Mouse (Mus musculus) MEL (cell line): ENCODE results near the gene Dnase1l3. TPM values are rescaled to one million over a fixed set of nuclear protein-coding genes. Genes with fewer than 3 reads are reported as not detected.

Experiments
- DNase-seq: peaks from one replicate; pipeline ENCODE4 v3.0.0; 2011; ENCODE audit warnings: low read depth, low spot score
- H3K27ac ChIP-seq: 2 replicates; pipeline ENCODE4 v1.5.1; 2012; ENCODE audit warnings: low read depth, mild to moderate bottlenecking, control low read depth, low read length, moderate library complexity; ENCODE audit not compliant: control insufficient read depth
- H3K27me3 ChIP-seq, 2 experiments: fragments of 150-350 bp in 1 of 2; sonication (generic) in 1 of 2; 2 replicates each; pipeline ENCODE4 v1.6.1; 2012; ENCODE audit warnings: low read length in 2 of 2, mild to moderate bottlenecking in 2 of 2, improper control_type of control experiment in 1 of 2, moderate library complexity in 1 of 2; ENCODE audit not compliant: insufficient read depth in 2 of 2, control insufficient read depth in 1 of 2
- H3K36me3 ChIP-seq, 2 experiments: 2 replicates each; pipeline ENCODE4 v1.6.1; 2012 to 2014; ENCODE audit warnings: low read length in 2 of 2, improper control_type of control experiment in 1 of 2, inconsistent platforms in 1 of 2, mild to moderate bottlenecking in 1 of 2; ENCODE audit not compliant: insufficient read depth in 2 of 2, control insufficient read depth in 1 of 2
- H3K4me1 ChIP-seq, 2 experiments: fragments of 150-350 bp in 1 of 2; sonication (generic) in 1 of 2; 2 replicates each; pipeline ENCODE4 v1.6.1; 2012; ENCODE audit warnings: low read length in 2 of 2, improper control_type of control experiment in 1 of 2, mild to moderate bottlenecking in 1 of 2; ENCODE audit not compliant: insufficient read depth in 2 of 2, control insufficient read depth in 1 of 2
- H3K4me3 ChIP-seq, 2 experiments: fragments of 150-350 bp in 1 of 2; sonication (generic) in 1 of 2; 2 replicates each; pipeline ENCODE4 v1.5.1; 2012; ENCODE audit warnings: low read depth in 2 of 2, low read length in 2 of 2, mild to moderate bottlenecking in 2 of 2, moderate library complexity in 2 of 2, control low read depth in 1 of 2, improper control_type of control experiment in 1 of 2; ENCODE audit not compliant: control insufficient read depth in 1 of 2, insufficient read depth in 1 of 2
- H3K79me2 ChIP-seq: 2 replicates; pipeline ENCODE4 v1.6.1; 2012; ENCODE audit warnings: mild to moderate bottlenecking, low read length, moderate library complexity; ENCODE audit not compliant: control insufficient read depth, poor library complexity, insufficient read depth
- H3K9ac ChIP-seq: 2 replicates; pipeline ENCODE4 v1.6.1; 2012; ENCODE audit warnings: low read depth, mild to moderate bottlenecking, control low read depth, low read length, moderate library complexity; ENCODE audit not compliant: control insufficient read depth, poor library complexity, severe bottlenecking
- H3K9me3 ChIP-seq: fragments of 150-350 bp; sonication (generic); replicated peaks from 2 replicates; pipeline ENCODE4 v1.6.1; 2012; ENCODE audit warnings: mild to moderate bottlenecking, low read length, improper control_type of control experiment, moderate library complexity; ENCODE audit not compliant: insufficient read depth
- ELF1 ChIP-seq: IDR thresholded peaks from 2 replicates; pipeline ENCODE4 v1.6.1; 2014; ENCODE audit warnings: low read depth, mild to moderate bottlenecking, inconsistent platforms, low read length, improper control_type of control experiment, moderate library complexity
- ETS1 ChIP-seq: IDR thresholded peaks from 2 replicates; pipeline ENCODE4 v1.6.1; 2012; ENCODE audit warnings: low read depth, mild to moderate bottlenecking, inconsistent platforms, low read length, improper control_type of control experiment, moderate library complexity
- GABPA ChIP-seq: IDR thresholded peaks from 2 replicates; pipeline ENCODE4 v1.6.1; 2012; ENCODE audit warnings: low read depth, mild to moderate bottlenecking, inconsistent platforms, low read length, improper control_type of control experiment, moderate library complexity
- HCFC1 ChIP-seq: IDR thresholded peaks from 2 replicates; pipeline ENCODE4 v1.6.1; 2012; ENCODE audit warnings: low read depth, mild to moderate bottlenecking, inconsistent platforms, low read length, improper control_type of control experiment, moderate library complexity
- MAFK ChIP-seq: IDR thresholded peaks from 2 replicates; pipeline ENCODE4 v1.6.1; 2011; ENCODE audit warnings: low read depth, mild to moderate bottlenecking, low read length, improper control_type of control experiment, borderline replicate concordance
- MEF2A ChIP-seq: IDR thresholded peaks from 2 replicates; pipeline ENCODE4 v1.6.1; 2014; ENCODE audit warnings: low read depth, mild to moderate bottlenecking, inconsistent platforms, low read length, improper control_type of control experiment; ENCODE audit not compliant: poor library complexity, insufficient replicate concordance, severe bottlenecking; ENCODE audit errors: extremely low read depth
- NRF1 ChIP-seq: IDR thresholded peaks from 2 replicates; pipeline ENCODE4 v1.6.1; 2014; ENCODE audit warnings: low read depth, mild to moderate bottlenecking, inconsistent platforms, low read length, improper control_type of control experiment, moderate library complexity; ENCODE audit not compliant: poor library complexity, insufficient read depth, severe bottlenecking
- POLR2A ChIP-seq, 2 experiments: IDR thresholded peaks; 2 replicates each; pipeline ENCODE4 v1.6.1; 2011 to 2012; ENCODE audit warnings: low read length in 2 of 2, mild to moderate bottlenecking in 2 of 2, control low read depth in 1 of 2, improper control_type of control experiment in 1 of 2, low read depth in 1 of 2, moderate library complexity in 1 of 2; ENCODE audit not compliant: control insufficient read depth in 1 of 2, insufficient read depth in 1 of 2, poor library complexity in 1 of 2
- POLR2AphosphoS5 ChIP-seq: IDR thresholded peaks from 2 replicates; pipeline ENCODE4 v1.6.1; 2012; ENCODE audit warnings: low read depth, borderline replicate concordance, mild to moderate bottlenecking, inconsistent platforms, low read length, moderate library complexity, mixed read lengths
- TCF12 ChIP-seq: IDR thresholded peaks from 2 replicates; pipeline ENCODE4 v1.6.1; 2014; ENCODE audit warnings: low read depth, mild to moderate bottlenecking, inconsistent platforms, low read length, improper control_type of control experiment, moderate library complexity
- UBTF ChIP-seq: IDR thresholded peaks from 2 replicates; pipeline ENCODE4 v1.6.1; 2012; ENCODE audit warnings: low read depth, mild to moderate bottlenecking, inconsistent platforms, low read length, improper control_type of control experiment, moderate library complexity, borderline replicate concordance; ENCODE audit not compliant: insufficient read depth
- USF1 ChIP-seq: IDR thresholded peaks from 2 replicates; pipeline ENCODE4 v1.6.1; 2014; ENCODE audit warnings: low read depth, mild to moderate bottlenecking, inconsistent platforms, low read length, improper control_type of control experiment, moderate library complexity
- polyA plus RNA-seq, 2 experiments: library from polyadenylated mRNA; stranded (reverse) in 1 of 2; unstranded in 1 of 2; fragments of >175 nt in 1 of 2; fragments of >200 nt in 1 of 2; gene quantifications; 2 replicates each; pipeline versions ENCODE4 v1.2.1 to v1.2.4; 2012; ENCODE audit warnings: low replicate concordance in 2 of 2, low read depth in 1 of 2; ENCODE audit not compliant: insufficient read length in 2 of 2, insufficient read depth in 1 of 2, missing spikeins in 1 of 2
- total RNA-seq: library from RNA; depleted of rRNA; stranded (reverse); fragments of 300-350 nt; gene quantifications from 2 replicates; pipeline ENCODE4 v1.2.3, GENCODE M21; 2012

Gene Dnase1l3
- total and polyA plus RNA-seq, 3 experiments = not detected

DNA sequence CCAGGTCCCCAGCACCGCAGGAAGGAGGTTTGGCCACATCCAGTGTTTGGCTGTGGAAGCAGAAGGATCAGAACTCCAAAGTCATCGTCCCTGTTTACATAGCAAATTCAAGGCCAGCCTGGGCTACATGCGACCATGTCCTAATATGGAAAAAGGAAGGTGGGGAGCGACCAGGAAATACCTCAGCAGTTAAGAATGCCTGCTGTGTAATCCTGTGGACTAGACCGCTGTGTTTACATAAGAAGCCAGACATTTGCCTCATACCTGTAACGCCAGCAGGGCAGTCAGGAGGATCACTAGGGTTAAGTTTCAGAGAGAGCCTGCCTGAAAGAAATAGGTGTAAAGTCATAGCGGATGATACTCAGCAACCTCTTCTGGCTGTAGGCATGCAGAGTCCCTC is 31.2 kb downstream of the Dnase1l3 start:
- no peak for TF ChIP-seq ETS1
- TF ChIP-seq GABPA = no peak
- H3K9ac ChIP-seq = no peak overlapping the region
- no peak overlapping the region for H3K4me3 ChIP-seq
- H3K79me2 ChIP-seq = no peaks in the 10 kb centered on the region
- no peaks in the 10 kb centered on the region for H3K36me3 ChIP-seq
- no peak for DNase-seq
- H3K27me3 ChIP-seq = peaks cover 5% of the 10 kb centered on the region in 2 experiments; a peak in 2 of 4 replicates
- H3K9me3 ChIP-seq = no peaks in the 10 kb centered on the region
- H3K27ac ChIP-seq = no peak overlapping the region
- no peaks in the 10 kb centered on the region for H3K4me1 ChIP-seq

GRCm38 (mm10) chr14:7962626-7963025 is 31.7 kb downstream of the Dnase1l3 start:
- no peak overlapping the region for H3K4me3 ChIP-seq
- no peak for DNase-seq

DNA sequence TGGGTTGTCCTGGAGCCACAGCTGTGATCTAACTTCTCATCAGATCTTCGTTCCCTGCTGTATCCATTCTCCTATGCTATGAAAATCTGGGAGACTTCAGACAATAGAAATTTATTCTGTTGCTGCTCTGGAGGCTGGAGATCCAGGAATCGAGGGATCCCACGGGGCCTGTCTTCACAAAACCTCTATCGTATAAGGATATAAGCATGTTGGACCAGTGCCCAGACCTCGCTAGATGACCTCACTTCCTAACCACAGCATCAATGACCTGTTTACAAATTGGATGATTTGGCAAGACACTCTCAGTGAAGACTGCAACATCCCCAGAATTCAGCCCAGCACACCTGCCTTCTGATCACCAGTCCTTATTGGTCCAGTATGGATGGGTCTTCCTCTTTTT is 32.7 kb downstream of the Dnase1l3 start:
- H3K36me3 ChIP-seq = no peaks in the 10 kb centered on the region
- no peak for DNase-seq
- H3K27ac ChIP-seq = no peak overlapping the region
- no peaks in the 10 kb centered on the region for H3K9me3 ChIP-seq
- no peak overlapping the region for H3K4me3 ChIP-seq
- H3K4me1 ChIP-seq = no peaks in the 10 kb centered on the region
- no peak overlapping the region for H3K9ac ChIP-seq
- peaks cover 0 to 2% of the 10 kb centered on the region in 2 experiments; a peak in 2 of 4 replicates for H3K27me3 ChIP-seq
- TF ChIP-seq HCFC1 (no peak), NRF1 (no peak), POLR2A (IDR thresholded peaks at IDR 0.05; ENCODE audit: control insufficient read depth in 1 of 2, insufficient read depth in 1 of 2, low read depth in 1 of 2, low read length in 2 of 2, poor library complexity in 1 of 2) (no peak), TCF12 (no peak), POLR2AphosphoS5 (no peak), MEF2A (no peak), MAFK (no peak)
- TF ChIP-seq, all 39 proteins: peak for 0
- H3K79me2 ChIP-seq = no peaks in the 10 kb centered on the region

More at GRCm38 (mm10) chr14:7962626-7963025, 31.7 kb downstream of the Dnase1l3 start:
- Histone ChIP-seq H3K36me3 (no peaks in the 10 kb centered on the region), H3K27me3 (peaks cover 0 to 5% of the 10 kb centered on the region in 2 experiments; a peak in 2 of 4 replicates), H3K9ac (no peak overlapping the region), H3K27ac (no peak overlapping the region), H3K79me2 (no peaks in the 10 kb centered on the region), H3K9me3 (no peaks in the 10 kb centered on the region)
- TF ChIP-seq ELF1 (no peak), USF1 (no peak), UBTF (no peak)
- TF ChIP-seq, all 39 proteins: peak for 0
- no peaks in the 10 kb centered on the region for H3K4me1 ChIP-seq
